Mouse (Mus musculus): ENCODE results near the gene Gm13287. TPM values are rescaled to one million over a fixed set of nuclear protein-coding genes. Genes with fewer than 3 reads are reported as not detected.

Gene Gm13287
- polyA plus RNA-seq, 1 experiment, result not detected

Other genes starting within 250 kb of the Gm13287 start
- not detected in 2 replicates for gene Ifna15, start 245.0 kb upstream of the Gm13287 start, polyA plus RNA-seq (2012; rRNA removed; ENCODE audit: low replicate concordance)
- not detected in 2 replicates for gene Ifna14, start 231.5 kb upstream of the Gm13287 start, polyA plus RNA-seq (2012; rRNA removed; ENCODE audit: low replicate concordance)
- gene Ifna9, start 210.9 kb upstream of the Gm13287 start, polyA plus RNA-seq (2012; rRNA removed; ENCODE audit: low replicate concordance), result not detected in 2 replicates
- not detected in 2 replicates for gene Ifna12, start 199.9 kb upstream of the Gm13287 start, polyA plus RNA-seq (2012; rRNA removed; ENCODE audit: low replicate concordance)
- gene C87499, start 168.8 kb upstream of the Gm13287 start, polyA plus RNA-seq (2012; rRNA removed; ENCODE audit: low replicate concordance), result not detected in 2 replicates
- not detected in 2 replicates for gene Ifna13, start 158.8 kb upstream of the Gm13287 start, polyA plus RNA-seq (2012; rRNA removed; ENCODE audit: low replicate concordance)
- not detected in 2 replicates for gene Ifna16, start 126.3 kb upstream of the Gm13287 start, polyA plus RNA-seq (2012; rRNA removed; ENCODE audit: low replicate concordance)
- not detected in 2 replicates for gene Ifna2, start 119.3 kb upstream of the Gm13287 start, polyA plus RNA-seq (2012; rRNA removed; ENCODE audit: low replicate concordance)
- gene Ifnab, start 111.9 kb upstream of the Gm13287 start, polyA plus RNA-seq (2012; rRNA removed; ENCODE audit: low replicate concordance), result not detected in 2 replicates
- 0.23 and 0.35 TPM in 2 replicates for gene Gm26566, start 81.4 kb upstream of the Gm13287 start, polyA plus RNA-seq (2012; rRNA removed; ENCODE audit: low replicate concordance)
- gene Klhl9, start 80.8 kb upstream of the Gm13287 start, polyA plus RNA-seq (2012; rRNA removed; ENCODE audit: low replicate concordance), result 16.0 and 29.7 TPM in 2 replicates
- not detected in 2 replicates for gene Gm13271, start 48.4 kb upstream of the Gm13287 start, polyA plus RNA-seq (2012; rRNA removed; ENCODE audit: low replicate concordance)
- not detected in 2 replicates for gene Gm13283, start 43.1 kb upstream of the Gm13287 start, polyA plus RNA-seq (2012; rRNA removed; ENCODE audit: low replicate concordance)
- not detected in 2 replicates for gene Gm13290, start 29.4 kb upstream of the Gm13287 start, polyA plus RNA-seq (2012; rRNA removed; ENCODE audit: low replicate concordance)
- gene Gm13289, start 26.3 kb upstream of the Gm13287 start, polyA plus RNA-seq (2012; rRNA removed; ENCODE audit: low replicate concordance), result not detected in 2 replicates
- gene Gm13272, start 23.4 kb upstream of the Gm13287 start, polyA plus RNA-seq (2012; rRNA removed; ENCODE audit: low replicate concordance), result not detected in 2 replicates
- 0.08 TPM in 1 of 2 replicates, not detected in the other for gene Ifnz, start 21.1 kb upstream of the Gm13287 start, polyA plus RNA-seq (2012; rRNA removed; ENCODE audit: low replicate concordance)
- not detected in 2 replicates for gene Gm13276, start 17.5 kb upstream of the Gm13287 start, polyA plus RNA-seq (2012; rRNA removed; ENCODE audit: low replicate concordance)
- not detected in 2 replicates for gene Gm13277, start 14.6 kb upstream of the Gm13287 start, polyA plus RNA-seq (2012; rRNA removed; ENCODE audit: low replicate concordance)
- not detected in 2 replicates for gene Gm13278, start 11.7 kb upstream of the Gm13287 start, polyA plus RNA-seq (2012; rRNA removed; ENCODE audit: low replicate concordance)
- gene Gm13275, start 8.8 kb upstream of the Gm13287 start, polyA plus RNA-seq (2012; rRNA removed; ENCODE audit: low replicate concordance), result not detected in 2 replicates
- not detected in 2 replicates for gene Gm13279, start 5.9 kb upstream of the Gm13287 start, polyA plus RNA-seq (2012; rRNA removed; ENCODE audit: low replicate concordance)
- not detected in 2 replicates for gene Gm13285, start 3.6 kb upstream of the Gm13287 start, polyA plus RNA-seq (2012; rRNA removed; ENCODE audit: low replicate concordance)
- not detected in 2 replicates for gene Gm13288, start 2.3 kb downstream of the Gm13287 start, polyA plus RNA-seq (2012; rRNA removed; ENCODE audit: low replicate concordance)
- not detected in 2 replicates for gene Ifna7, start 13.0 kb downstream of the Gm13287 start, polyA plus RNA-seq (2012; rRNA removed; ENCODE audit: low replicate concordance)
- not detected in 2 replicates for gene Ifna11, start 16.7 kb downstream of the Gm13287 start, polyA plus RNA-seq (2012; rRNA removed; ENCODE audit: low replicate concordance)
- gene Ifna6, start 24.2 kb downstream of the Gm13287 start, polyA plus RNA-seq (2012; rRNA removed; ENCODE audit: low replicate concordance), result not detected in 2 replicates
- not detected in 2 replicates for gene Ifna5, start 32.3 kb downstream of the Gm13287 start, polyA plus RNA-seq (2012; rRNA removed; ENCODE audit: low replicate concordance)
- not detected in 2 replicates for gene Ifna4, start 38.6 kb downstream of the Gm13287 start, polyA plus RNA-seq (2012; rRNA removed; ENCODE audit: low replicate concordance)
- gene Ifna1, start 46.8 kb downstream of the Gm13287 start, polyA plus RNA-seq (2012; rRNA removed; ENCODE audit: low replicate concordance), result not detected in 2 replicates
- 0.80 TPM in 1 of 2 replicates, not detected in the other for gene Ifne, start 76.9 kb downstream of the Gm13287 start, polyA plus RNA-seq (2012; rRNA removed; ENCODE audit: low replicate concordance)